Mouse (Mus musculus) kidney, adult 2 months (tissue): Measurements from ENCODE around the gene Smco2.

ENCODE experiments used
- CTCF ChIP-seq: fragments of 200-500 bp; conservative IDR thresholded peaks from 2 replicates; pipeline ENCODE4 v1.5.1; 2011; ENCODE audit warnings: low read depth, mild to moderate bottlenecking, control low read depth, low read length, moderate library complexity, mixed read lengths; ENCODE audit not compliant: insufficient read depth, insufficient read length
- POLR2A ChIP-seq: fragments of 200-500 bp; IDR thresholded peaks from one replicate; pipeline ENCODE4 v1.6.1; 2011; ENCODE audit warnings: low read depth, low read length, control low read depth

GRCm38 (mm10) chr6:146847402-146847801, 2.5 kb upstream of the Smco2 start:
- TF ChIP-seq POLR2A (no peak), CTCF (no peak)
